Mouse (Mus musculus): ENCODE results near the gene Utp15. TPM values are rescaled to one million over a fixed set of nuclear protein-coding genes. Genes with fewer than 3 reads are reported as not detected.

Gene Utp15
- polyA plus RNA-seq, 1 experiment from 2014 or later = 29.8 TPM

DNA sequence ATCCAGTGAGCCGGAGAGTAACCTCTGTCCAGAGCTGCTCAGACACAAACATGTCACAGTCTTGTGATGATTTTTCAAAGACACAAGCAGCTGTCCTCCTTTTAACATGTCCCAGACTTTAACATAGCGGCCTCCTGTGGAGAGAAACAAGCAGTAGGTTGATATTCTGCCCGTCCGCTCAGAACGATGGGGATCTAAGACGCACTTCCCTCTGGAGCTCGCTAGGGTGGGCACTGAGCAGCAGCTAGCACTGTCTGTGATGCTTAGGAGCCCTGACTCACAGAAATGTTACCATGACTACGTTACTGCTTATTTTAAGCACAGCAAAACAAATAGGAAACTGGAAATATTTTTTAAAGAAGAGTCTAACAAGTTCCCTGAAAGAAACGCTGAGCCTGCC, 7.9 kb downstream of the Utp15 start:
- DNase-seq (ENCODE audit: low spot score) = no peak

DNA sequence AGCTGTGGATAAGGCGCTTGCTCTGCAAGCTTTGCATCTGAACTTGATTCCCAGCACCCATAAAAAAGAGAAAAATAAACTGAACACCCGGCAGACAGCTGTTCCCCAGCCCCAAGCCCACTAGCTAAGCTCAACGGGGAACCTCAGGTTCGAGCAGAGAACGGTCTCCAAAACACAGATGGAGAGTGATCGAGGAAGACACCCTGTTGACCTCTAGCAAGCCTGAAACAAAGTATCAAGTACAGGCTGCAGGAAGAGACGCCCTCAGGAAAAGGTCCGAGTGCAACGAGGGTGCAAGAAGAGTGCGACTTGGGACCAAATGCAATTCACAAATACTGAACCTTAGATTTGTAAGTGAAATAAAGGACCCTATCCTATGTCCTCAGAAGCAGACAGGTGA, 13.2 kb downstream of the Utp15 start:
- no peak for DNase-seq (ENCODE audit: low spot score)

DNA sequence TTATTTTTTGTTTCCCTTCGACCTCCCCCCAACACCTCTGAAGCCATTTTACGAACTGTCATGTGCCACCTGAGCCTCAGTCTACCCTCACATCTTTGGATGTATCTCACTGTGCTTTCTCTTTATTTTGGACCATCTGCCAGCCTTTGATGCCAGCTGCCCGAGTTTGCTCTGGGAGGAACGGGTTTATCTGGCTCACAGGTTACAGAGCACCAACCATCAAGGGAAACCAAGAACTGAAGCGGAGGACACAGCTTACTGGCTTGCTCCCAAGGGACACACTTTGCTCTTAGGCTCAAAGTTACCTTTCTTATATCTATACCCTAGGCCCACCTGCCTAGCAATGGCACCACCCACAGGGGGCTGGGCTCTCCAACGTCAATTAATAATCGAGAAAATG, 17.5 kb downstream of the Utp15 start:
- no peak for DNase-seq (ENCODE audit: low spot score)

DNA sequence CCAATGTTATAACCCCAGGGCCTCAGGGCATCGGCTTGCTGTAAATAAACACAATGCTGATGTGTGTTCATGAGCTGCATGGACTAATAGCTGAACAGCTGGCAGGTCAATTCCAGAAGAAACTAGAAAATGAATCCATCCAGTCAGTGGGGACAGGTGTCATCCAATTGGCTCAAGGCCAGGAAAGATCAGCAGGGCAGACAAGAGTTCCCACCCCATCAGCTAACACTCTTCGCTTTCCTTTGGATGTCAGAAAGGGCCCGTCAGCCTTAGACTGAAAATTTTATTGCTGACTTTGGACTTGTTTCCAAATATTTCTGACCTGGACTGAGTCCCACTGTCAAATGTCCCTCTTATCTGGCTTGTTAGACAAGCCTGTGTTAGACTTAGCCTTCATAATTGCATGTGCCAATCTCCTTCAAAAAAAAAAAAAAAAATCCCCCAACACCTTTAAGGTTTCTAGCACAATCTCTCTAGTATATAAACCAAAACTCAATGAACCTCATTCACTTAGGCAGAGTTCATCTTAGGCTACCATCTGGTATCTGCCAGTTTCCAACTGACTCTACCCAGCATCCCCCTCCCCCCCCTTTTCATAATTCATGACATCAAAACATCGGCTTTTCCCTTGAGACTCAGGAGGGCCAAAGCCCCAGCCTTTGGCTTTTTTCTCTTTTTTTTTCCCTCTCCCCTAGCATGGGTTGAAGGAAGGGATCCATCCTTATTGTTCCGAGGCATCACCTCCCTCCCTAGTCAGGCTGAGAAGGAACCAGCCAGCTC, 18.1 kb downstream of the Utp15 start:
- DNase-seq (ENCODE audit: low spot score) = no peak

DNA sequence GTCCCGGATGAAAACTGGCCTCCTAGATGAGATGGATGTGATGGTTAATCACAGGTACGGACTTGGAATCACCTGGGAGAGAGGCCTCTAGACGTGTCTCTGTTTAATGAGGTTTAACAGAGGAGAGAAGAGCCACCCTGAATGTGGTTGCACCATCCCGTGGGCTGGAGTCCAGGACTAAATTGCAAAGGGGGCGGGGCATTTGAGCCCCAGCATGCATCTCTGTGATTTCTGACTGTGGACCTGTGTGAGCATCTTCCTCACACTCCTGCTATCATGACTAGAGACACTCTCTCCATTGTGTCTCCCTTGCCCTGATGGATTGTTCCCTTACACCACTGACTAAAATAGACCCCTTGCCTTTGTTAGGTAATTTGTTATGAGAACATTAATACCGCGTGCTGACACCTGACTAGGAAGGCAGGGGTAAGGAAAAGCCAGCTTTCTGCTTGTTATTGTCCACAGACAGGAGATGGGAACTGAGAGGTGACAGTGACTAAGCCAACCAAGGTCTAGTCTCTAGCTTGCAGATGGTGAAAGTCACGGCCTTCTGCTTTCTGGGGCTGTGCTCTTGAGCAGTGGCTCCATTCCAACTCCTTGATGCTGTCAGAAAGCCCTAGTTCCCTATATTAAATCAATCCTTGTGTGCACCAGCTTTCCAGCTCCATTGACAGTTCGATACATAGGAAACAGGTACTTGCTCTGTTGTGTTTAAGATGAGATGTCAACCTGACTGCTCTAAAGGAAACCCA, 21.1 kb downstream of the Utp15 start:
- no peak for DNase-seq (ENCODE audit: low spot score)

DNA sequence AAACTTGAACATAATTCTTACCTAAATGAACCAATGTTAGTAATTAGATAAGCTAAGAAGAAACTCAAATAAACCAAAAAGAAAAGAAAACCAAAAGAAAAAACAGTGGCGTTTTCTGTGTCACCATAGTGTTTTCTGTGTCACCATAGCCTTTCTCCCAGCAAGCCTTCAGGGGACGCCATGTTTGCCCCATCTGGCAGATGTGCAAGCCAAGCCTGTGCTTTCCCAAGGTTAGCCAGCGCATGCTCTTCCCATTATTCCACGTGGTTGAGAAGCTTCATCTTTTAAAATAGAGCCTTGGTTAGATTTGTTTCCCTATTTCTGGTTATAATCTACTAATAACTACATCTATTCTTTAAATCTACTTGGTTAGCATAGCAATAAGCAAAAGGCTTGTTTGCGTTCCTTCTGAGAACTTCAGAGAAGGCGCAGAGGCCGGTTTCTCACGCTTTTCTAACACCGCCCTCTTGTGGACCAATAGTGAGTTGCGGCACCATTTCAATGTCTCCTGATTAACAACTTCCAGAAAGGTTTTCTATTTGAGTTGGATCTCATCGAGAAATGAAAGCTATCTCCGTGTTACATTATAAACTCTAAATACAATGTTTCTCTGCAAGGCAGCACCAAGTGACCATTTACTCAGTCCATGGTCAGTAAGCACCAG, 22.7 kb downstream of the Utp15 start:
- DNase-seq (ENCODE audit: low spot score) = peak; percentile 63

DNA sequence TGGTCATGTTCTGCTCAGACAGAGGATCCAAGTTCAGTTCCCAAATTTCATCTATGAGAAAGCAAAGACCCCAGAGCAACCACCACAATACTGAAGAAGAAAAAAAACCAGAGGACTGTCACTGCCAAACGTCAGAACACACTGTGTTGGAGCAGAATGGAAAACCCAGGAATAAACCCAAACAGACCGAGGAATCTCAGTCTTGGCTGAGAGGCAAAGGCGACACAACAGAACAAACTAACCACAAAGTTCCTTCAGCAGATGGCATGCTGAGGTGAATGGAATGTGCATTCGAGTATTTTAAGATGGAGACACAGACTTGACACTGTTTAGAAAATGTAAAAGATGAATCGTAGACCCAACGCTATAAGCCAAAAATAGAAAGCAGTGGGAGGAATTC, 27.4 kb downstream of the Utp15 start:
- DNase-seq (ENCODE audit: low spot score) = no peak

DNA sequence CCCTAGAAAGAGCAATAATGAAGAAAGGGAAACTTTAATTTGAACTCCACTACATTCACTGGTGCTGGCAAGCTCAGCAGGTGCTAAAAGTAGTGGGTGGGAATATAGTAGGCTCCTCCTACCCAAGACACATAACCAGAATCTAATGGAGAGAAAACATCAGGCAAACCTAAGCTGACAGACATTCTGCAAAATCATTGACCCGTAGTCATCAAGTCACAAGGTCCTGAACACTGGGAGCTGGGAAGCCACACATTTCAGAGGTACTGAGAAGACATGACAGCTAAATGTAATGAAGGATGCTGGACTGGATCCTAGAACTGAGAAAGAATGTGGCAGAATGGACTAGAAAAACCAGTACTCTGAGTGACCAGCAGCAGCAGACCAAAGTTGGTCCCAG, 32.3 kb downstream of the Utp15 start:
- DNase-seq (ENCODE audit: low spot score) = no peak

DNA sequence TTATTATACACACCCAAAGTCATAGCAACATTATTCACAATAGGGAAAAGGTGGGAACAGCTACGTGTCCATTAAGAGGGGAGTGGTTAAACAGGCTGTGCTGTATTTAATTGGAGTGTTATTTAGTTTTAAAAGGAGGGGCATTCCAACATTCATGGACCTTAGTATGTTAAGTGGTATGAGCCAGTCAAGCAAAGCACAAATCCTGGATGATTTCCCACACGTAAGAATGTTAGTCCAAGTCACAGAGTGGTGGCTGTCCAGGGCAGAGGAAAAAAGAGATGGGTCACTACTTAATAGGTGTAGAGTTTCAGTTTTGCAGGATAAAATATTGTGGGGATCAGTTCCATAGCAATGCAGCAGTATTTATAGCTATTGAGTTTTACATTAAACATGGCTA, 36.6 kb downstream of the Utp15 start:
- DNase-seq (ENCODE audit: low spot score) = no peak

DNA sequence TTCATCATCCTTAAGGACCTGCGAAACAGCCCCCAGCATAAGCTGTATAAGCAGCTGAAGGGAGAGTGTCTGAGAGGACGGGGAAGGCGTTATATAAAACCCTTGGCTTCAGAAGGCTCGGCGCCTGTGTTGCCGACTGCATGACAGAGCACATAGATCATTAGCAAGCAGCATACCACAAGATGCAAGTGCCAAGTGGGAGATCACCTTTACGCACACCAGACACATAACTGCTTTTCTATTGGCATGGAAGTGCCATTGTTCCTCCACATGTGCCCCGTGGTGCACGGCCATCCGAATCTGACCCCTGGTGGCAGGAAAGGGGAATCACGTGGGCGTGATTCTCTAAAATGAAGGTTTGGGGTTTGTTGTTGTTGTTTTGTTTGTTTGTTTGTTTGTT, 40.0 kb downstream of the Utp15 start:
- peak; percentile 31 for DNase-seq (ENCODE audit: low spot score)

DNA sequence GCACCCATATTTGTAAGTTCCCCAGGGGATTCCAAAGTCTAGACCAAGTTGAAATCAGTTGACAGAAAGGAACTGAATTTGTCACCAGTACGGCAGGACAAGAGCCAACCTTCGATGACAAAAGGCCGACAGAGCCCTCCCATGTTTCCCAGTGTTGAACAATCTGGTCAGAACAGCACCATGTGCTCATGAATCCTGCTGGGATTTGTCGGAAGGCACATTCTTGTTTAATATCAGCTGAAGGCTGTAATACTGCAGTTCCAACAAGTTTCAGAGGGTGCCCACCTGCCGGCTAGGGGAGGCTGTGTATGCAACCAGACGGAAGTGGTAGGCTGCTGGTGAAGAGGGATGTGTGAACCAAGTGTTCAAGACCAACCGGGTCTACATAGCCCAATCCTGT, 52.7 kb downstream of the Utp15 start:
- no peak for DNase-seq (ENCODE audit: low spot score)

DNA sequence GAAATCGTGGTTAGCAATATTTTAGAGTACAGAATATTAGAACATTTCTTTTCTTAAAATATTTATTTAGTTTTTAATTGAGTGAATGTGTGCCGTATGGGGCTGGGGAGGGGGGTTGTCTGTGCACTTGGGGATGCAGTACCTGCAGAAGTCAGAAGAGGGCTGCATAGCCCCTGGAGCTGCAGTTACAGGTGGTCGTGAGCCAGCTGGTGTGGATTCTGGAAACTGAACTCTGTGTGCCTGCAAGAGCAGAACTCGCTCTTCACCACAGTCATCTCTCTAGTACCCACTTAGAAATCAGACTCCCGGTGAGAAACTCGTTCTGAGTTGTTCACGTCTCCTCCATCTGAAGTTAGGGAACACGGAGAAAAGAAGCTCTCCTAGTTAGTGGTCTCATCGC, 54.0 kb downstream of the Utp15 start:
- DNase-seq (ENCODE audit: low spot score) = no peak

DNA sequence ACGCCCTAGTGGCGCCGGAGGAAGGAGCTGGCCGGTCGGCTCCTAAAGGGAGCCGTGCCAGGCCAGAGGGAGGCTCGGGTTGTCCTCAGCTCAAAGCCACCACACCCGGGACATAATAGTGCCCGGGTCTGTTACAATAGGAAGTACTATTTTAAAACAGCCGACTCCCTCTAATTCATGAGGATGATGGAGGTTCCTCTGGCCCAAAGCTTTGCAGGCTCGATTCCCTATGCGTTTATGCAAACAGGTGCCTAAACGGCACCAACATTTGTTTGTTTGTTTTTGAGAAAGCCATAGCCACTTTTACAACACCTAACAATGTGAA, 56.3 kb downstream of the Utp15 start:
- no peak for DNase-seq (ENCODE audit: low spot score)

DNA sequence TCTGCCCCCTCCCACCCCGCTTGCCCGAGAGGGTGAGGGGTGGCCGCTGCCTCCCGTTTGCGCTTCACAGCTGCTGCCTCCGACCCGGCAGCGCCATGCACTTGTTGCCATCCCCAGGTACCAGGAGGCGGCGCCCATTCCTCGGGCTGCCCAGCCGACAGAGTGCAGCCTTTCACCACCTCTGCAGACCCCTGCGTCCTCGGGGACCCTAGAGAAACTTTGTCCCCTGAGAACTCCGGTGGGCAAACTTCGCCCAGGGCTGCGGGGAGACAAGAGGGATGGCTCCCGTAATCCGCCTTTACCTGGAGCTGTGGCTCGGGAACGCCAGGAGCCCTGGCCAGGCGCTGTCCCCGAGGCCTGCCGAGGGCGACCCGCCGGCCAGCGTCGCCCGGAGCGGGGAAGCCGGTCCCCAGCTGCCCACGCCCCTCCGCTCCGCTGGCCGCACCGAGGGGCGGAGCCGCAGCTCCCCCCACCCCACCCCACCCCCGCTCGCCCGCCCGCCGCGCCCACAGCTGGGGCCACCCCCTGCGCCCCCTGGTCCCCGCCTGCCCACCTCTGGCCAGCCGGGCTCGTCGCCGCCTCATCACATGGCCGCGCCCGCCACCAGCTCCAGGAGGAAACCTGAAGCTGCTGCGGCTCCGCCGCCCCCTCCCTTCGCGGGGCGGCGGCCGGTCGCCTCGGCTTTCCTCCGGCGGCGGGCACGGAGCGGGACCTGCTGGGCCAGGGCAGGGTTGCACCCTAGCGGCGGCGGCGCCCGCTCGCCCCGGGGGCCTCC, 56.9 kb downstream of the Utp15 start, which contains the start of gene Arhgef28:
Gene Arhgef28, minus strand, starts transcription at position 669 of the 775 bp plus-strand sequence.
- DNase-seq (ENCODE audit: low spot score) = peak; percentile 40

DNA sequence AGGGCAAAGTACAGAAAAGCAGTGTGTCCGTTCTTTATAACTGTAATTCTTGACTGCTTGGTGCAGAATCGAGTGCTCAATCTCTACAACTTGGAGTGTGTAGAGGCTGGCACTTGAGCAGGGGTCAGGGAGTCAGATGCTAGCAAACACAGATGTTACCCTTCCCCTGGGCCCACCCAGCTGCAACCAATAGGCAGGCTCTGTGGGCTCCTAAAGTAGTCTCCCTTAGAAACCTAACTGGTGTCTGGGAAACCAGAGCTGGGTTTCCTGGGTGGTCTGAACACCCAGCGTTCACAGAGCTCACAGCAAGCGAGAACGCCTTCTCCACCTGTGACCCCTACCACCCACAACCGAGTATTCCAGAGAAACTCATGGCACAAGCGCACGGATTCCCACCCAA, 57.7 kb downstream of the Utp15 start:
- DNase-seq (ENCODE audit: low spot score) = no peak

DNA sequence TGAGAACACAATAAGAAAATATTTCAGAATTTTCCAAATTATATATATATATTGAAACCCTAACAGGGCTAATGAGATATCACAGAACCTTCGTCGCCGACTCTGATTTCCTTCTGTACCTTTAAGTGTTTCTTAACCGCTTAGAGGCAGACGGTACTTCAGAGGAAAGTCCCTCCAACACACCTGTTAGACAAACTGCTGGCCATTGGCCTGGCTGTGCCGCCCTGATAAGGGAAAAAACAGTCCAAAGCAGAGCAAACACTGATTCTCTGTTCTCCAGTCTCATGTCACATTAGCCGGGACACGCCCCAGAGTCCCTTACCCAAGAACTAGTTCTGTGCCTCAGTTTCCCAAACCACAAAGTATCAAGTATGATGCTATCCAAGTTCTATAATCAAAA, 58.5 kb downstream of the Utp15 start:
- DNase-seq (ENCODE audit: low spot score) = no peak

DNA sequence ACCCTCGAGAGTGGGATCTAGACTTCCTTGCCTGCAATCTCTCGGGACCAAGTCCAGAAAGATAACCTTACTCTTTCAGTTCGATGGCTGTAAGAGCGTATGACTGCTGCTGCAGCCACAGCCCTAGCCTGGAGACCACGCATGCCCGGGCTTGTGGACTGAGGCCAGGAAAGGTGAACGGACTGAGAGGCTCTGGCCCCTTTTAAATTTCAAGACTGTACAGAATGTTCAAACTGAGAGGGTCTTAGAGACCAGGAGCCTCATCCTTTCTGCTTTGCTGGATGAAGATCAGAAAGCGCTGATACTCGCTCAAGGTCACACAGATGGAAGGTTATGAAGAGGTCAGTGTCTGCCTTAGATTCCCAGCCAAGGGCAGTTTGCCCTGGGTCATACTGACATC, 61.4 kb downstream of the Utp15 start:
- DNase-seq (ENCODE audit: low spot score) = no peak
